Mouse (Mus musculus) gastrocnemius, adult 8-10 months (tissue): Measurements from ENCODE around the gene Lsp1. TPM values are rescaled to one million over a fixed set of nuclear protein-coding genes. Genes with fewer than 3 reads are reported as not detected.

ENCODE experiments used
- DNase-seq, 2 experiments: peaks; one replicate each; pipeline ENCODE4 v3.0.0; 2022; ENCODE audit warnings: low spot score in 2 of 2
- total RNA-seq, 4 experiments: library from RNA; stranded (reverse); gene quantifications; 2 replicates each; pipeline ENCODE4 v1.2.4; 2022

Lsp1 gene
- total RNA-seq, 4 experiments from 2014 or later = 22.8 to 39.1 (median 34.1) TPM

- peak; percentile 66 to 82 for DNase-seq
Observed at GRCm38 (mm10) chr7:142500032-142500431, 39.4 kb downstream of the Lsp1 start.

- no peak for DNase-seq
Observed at GRCm38 (mm10) chr7:142503206-142503605, 42.6 kb downstream of the Lsp1 start.

- DNase-seq = peak in 1 of 2 experiments; percentile 70
Observed at GRCm38 (mm10) chr7:142505942-142506341, 45.3 kb downstream of the Lsp1 start.

GRCm38 (mm10) chr7:142506501-142506900, 45.9 kb downstream of the Lsp1 start:
- DNase-seq = no peak

- DNase-seq = no peak
Observed at GRCm38 (mm10) chr7:142507453-142507852, 46.8 kb downstream of the Lsp1 start.

GRCm38 (mm10) chr7:142509518-142509917, 48.9 kb downstream of the Lsp1 start:
- no peak for DNase-seq

GRCm38 (mm10) chr7:142510021-142510777, 49.6 kb downstream of the Lsp1 start:
- DNase-seq = no peak

- DNase-seq = no peak
Observed at GRCm38 (mm10) chr7:142514048-142514447, 53.4 kb downstream of the Lsp1 start.

GRCm38 (mm10) chr7:142516221-142516978, 55.8 kb downstream of the Lsp1 start:
- DNase-seq = no peak

- DNase-seq = no peak
Observed at GRCm38 (mm10) chr7:142517531-142517930, 56.9 kb downstream of the Lsp1 start.

GRCm38 (mm10) chr7:142520331-142520730, 59.7 kb downstream of the Lsp1 start:
- no peak for DNase-seq

GRCm38 (mm10) chr7:142522352-142522751, 61.7 kb downstream of the Lsp1 start:
- DNase-seq = no peak

- DNase-seq = no peak
Observed at GRCm38 (mm10) chr7:142523200-142523990, 62.8 kb downstream of the Lsp1 start.

GRCm38 (mm10) chr7:142525342-142526178, 65.0 kb downstream of the Lsp1 start:
- DNase-seq = no peak

- no peak for DNase-seq
Observed at GRCm38 (mm10) chr7:142529350-142529749, 68.7 kb downstream of the Lsp1 start.

GRCm38 (mm10) chr7:142531973-142532521, 71.4 kb downstream of the Lsp1 start:
- no peak for DNase-seq

GRCm38 (mm10) chr7:142532671-142533058, 72.1 kb downstream of the Lsp1 start, which contains the start of gene Mrpl23:
Gene Mrpl23, plus strand, starts transcription at chr7:142532686.
- no peak for DNase-seq

- DNase-seq = peak; percentile 72 to 84
Observed at GRCm38 (mm10) chr7:142533059-142533855, 72.6 kb downstream of the Lsp1 start.

- no peak for DNase-seq
Observed at GRCm38 (mm10) chr7:142535116-142535515, 74.5 kb downstream of the Lsp1 start.

GRCm38 (mm10) chr7:142535832-142536231, 75.2 kb downstream of the Lsp1 start:
- no peak for DNase-seq
